Mouse (Mus musculus): ENCODE measurements around the gene Chid1. TPM values are rescaled to one million over a fixed set of nuclear protein-coding genes. Genes with fewer than 3 reads are reported as not detected.

Gene Chid1
- 10 to 100 TPM; 54.5 to 59.0 TPM for total RNA-seq (2021)
- long read RNA-seq, experiment 1, full-length matches to known transcripts, result 31 of 39 reads
- long read RNA-seq, experiment 1, partial matches to known transcripts, result 2 of 39 reads
- long read RNA-seq, experiment 1, other reads (novel, unspliced or antisense), result 6 of 39 reads
- long read RNA-seq, experiment 2, full-length matches to known transcripts, result 98 of 115 reads
- long read RNA-seq, experiment 2, partial matches to known transcripts, result 10 of 115 reads
- long read RNA-seq, experiment 2, other reads (novel, unspliced or antisense), result 7 of 115 reads

GRCm38 (mm10) chr7:141539556-141540311, at the start of gene Chid1:
TSS of gene Chid1 (minus strand) at chr7:141539857.
- DNase-seq (ENCODE audit: low spot score in 2 of 2), result peak; percentile 96 to 98

DNA sequence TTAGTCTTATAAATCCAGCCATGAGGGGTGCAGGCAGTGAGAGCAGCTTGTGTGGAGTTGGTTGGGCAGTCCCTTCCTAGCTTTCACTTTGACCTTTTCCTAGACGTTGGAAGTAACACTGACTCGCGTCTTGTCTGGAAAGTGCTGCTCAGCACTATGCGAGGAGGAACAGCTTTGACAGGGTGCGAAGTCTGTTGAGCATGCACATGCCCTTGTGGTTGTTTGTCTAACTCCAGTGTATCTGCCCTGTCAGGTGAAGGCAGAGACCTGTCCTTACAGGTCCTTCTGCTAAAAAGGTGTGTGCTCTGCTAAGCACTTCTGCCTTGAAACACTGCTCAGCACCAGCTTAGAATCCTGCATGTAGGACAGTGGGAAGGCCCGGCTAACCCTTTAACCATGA, 49.2 kb upstream of the Chid1 start:
- no peak for DNase-seq (ENCODE audit: low spot score in 2 of 2)

DNA sequence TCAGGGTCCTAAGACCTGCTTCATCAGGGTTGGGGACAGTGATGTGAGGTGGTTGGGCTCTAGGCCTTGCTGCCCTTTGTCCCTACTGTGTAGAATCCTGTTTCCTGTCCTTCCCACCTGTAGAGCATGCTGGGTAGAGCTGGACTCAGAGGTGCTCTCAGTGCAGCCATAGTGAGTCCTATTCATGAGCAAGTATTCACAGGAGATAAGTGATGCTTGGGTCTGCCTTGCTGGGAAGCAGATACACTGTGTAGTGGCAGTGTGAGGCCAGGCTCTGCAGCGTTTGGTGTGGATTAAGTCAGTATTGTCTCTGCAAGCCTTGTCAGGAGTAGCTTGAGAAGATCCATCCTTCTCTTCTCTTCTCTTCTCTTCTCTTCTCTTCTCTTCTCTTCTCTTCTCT, 46.2 kb upstream of the Chid1 start:
- DNase-seq (ENCODE audit: low spot score in 2 of 2), result no peak

DNA sequence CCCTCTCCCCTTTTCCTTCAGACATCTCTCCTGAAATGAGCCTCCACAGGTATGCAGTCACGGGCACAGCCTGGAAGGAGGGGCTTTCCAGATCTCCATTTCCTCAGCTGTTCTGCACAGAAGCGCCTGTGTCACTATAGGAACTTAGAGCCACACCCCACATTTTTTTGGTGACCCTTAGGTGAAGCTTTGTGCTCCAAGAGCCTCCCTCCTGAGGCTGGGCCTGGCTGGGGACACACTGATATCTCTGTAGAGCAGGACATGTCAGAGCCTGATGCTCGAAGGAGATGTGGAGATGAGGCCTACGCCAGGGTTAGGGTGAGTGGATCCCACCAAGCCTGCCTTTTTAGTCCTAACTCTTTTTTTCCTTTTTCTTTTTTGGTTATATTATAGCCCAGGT, 45.6 kb upstream of the Chid1 start:
- DNase-seq (ENCODE audit: low spot score in 2 of 2), result no peak

- no peak for DNase-seq (ENCODE audit: low spot score in 2 of 2)
These were observed 44.6 kb upstream of the Chid1 start for GRCm38 (mm10) chr7:141584048-141584841.

- no peak for DNase-seq (ENCODE audit: low spot score in 2 of 2)
These were observed 41.7 kb upstream of the Chid1 start for GRCm38 (mm10) chr7:141581323-141581722.

GRCm38 (mm10) chr7:141578943-141579342, 39.3 kb upstream of the Chid1 start:
- no peak for DNase-seq (ENCODE audit: low spot score in 2 of 2)

DNA sequence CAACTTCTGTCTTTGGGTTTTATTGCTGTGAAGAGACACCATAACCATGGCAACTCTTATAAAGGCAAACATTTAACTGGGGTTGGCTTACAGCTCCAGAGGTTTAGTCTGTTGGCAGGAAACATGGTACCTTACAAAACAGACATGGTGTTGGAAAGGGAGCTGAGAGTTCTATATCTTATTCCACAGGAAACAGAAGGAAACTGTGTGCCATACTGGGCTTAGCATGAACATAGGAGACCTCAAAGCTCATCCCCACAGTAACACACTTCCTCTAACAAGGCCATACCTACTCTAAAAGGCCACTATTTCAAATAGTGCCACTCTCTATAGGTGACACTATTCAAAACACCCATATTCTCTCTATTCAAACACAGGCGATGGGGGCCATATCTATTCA, 38.9 kb upstream of the Chid1 start:
- DNase-seq (ENCODE audit: low spot score in 2 of 2), result no peak

- DNase-seq (ENCODE audit: low spot score in 2 of 2), result no peak
These were observed 38.1 kb upstream of the Chid1 start for GRCm38 (mm10) chr7:141577801-141578200.

GRCm38 (mm10) chr7:141575481-141575880, 35.8 kb upstream of the Chid1 start:
- DNase-seq (ENCODE audit: low spot score in 2 of 2), result no peak

GRCm38 (mm10) chr7:141574041-141574440, 34.4 kb upstream of the Chid1 start:
- no peak for DNase-seq (ENCODE audit: low spot score in 2 of 2)

DNA sequence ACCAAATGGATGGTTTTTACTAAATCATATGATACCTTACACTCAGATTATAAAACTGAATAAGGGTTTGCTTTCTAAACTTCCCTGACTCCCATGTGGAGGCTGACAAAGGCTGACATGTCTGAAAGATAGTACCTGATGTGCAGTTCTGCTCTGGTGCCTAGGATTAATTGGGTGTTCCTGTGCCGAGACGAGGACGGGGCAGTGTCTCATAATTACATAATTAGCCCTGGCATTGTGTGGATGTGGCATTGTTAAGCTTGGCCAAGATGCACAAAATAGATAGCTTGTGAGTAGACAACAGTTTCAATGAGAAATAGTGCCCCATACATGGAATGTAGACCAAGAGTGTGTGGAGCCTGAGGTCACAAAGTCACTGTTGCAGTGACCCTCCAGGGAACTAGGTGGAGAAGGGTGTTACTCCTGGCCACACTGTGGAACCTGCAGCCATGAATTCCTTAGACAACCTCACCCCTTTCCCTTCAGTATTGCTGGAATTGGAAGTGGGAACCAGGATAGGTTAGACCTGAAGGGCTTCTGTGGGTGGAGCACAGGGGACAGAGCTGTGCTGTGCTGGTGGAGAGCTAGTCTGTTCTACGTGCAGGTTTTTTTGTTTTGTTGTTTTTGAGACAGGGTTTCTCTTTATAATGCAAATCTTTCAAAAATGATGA, 31.1 kb upstream of the Chid1 start:
- DNase-seq (ENCODE audit: low spot score in 2 of 2), result no peak

DNA sequence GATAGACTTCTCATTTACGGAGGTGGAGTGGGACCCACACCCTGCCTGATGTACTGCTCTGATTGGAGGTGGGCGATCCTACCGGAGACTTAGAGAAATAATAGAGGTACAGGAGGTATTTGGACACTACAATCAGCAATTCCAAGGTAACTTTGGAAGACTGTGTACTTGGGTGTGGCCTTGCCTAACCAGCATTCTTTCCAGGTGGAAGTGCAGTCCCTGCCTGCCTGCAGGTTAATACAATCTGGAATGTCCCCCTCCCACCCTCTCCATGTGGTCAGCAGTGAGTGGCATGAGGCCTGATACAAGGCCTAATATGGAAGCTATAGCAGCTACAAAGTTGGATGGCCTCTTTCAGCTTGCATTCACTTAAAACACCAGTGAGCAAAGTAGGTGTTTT, 30.3 kb upstream of the Chid1 start:
- no peak for DNase-seq (ENCODE audit: low spot score in 2 of 2)

DNA sequence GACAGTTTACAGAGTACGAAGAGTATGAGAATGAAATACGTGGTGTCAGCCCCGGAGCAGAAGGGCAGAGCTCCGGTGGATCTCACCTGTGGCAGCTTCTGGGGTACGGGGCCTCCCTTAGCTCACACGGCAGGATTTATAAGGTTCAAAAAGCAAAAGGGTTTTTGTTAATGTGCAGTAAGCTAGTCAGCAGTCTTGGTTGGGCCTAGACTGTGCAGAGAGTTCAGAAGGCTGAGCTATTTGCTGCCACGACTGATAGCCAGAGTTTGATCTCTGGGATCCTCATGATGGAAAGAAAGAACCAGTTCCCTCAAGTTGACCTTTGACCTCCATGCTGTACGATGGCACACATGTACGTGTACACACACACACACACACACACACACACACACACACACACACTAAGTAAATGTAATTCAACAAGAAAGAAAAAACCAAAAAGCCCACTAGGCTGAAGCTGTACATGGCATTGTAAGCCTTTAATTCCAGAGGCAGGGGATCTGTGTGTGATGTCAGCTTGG, 29.7 kb upstream of the Chid1 start:
- DNase-seq (ENCODE audit: low spot score in 2 of 2), result no peak

DNA sequence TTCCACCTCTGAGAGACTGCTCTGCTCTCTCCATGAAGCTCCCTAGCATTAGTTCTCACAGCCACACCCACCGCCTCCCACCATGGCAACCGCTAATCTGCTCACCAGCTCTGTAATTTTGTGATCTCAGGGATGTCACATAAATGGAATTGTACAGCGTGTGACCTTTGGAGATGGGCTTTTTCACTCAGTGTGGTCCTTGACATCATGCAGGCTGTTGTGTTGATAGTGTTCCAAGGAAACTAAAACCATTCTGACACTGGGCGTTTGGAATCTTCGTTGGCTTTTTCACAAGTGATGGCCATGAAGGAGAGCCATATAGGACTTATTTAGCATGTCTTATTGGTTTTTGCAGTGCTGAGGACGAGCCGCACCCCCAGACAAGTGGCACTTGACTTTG, 26.9 kb upstream of the Chid1 start:
- no peak for DNase-seq (ENCODE audit: low spot score in 2 of 2)

- no peak for DNase-seq (ENCODE audit: low spot score in 2 of 2)
These were observed 24.9 kb upstream of the Chid1 start for GRCm38 (mm10) chr7:141564561-141564960.

DNA sequence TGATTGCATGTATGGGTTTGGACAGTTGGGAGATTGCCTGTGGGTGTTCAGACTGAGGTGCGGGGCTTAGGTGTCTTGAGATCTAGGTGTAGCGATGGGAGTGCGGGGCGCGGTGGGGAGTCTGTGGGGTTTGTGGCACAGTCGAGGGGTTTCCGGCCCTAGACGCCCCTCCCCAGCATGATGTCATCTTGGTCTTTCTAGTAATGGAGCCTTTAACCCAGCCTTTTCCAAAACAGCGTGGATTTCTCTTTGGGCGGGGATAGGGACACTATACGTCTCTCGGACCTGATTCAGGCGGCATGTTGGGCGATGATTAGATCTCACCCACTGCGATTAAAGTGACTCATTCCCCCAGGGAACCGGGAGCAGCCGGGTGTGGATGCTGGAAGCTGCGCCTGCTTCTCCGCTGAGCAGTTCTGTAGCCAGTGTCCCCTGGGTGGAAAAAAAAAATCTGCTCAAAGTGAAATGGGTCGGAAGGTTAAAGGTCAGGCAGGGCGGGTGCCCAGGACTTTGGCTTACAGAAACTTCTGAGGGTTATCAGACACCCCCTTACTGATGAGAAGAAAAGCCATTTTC, 23.3 kb upstream of the Chid1 start:
- DNase-seq (ENCODE audit: low spot score in 2 of 2), result peak; percentile 37 to 50

DNA sequence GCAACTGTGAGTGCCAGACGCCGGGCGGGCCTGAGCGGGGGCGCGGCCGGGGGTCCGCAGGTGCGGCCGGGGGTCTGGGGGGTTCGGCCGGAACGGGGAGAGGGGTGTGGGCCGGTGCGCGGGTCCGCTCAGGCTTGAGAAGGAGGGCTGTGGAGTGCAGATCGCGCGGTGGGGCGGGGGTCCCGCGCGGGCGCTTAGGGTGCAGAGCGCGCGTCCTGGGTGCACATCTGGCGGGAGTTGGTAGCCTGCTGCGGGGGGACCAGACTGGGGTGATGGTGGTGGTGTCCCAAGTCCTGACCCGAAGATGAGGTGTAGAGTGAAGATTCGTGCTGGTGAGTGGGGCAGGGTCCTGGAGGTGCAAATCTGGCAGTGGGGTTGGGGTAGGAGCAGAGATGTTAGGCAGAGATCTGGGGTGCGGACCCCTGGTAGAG, 22.8 kb upstream of the Chid1 start:
- no peak for DNase-seq (ENCODE audit: low spot score in 2 of 2)

DNA sequence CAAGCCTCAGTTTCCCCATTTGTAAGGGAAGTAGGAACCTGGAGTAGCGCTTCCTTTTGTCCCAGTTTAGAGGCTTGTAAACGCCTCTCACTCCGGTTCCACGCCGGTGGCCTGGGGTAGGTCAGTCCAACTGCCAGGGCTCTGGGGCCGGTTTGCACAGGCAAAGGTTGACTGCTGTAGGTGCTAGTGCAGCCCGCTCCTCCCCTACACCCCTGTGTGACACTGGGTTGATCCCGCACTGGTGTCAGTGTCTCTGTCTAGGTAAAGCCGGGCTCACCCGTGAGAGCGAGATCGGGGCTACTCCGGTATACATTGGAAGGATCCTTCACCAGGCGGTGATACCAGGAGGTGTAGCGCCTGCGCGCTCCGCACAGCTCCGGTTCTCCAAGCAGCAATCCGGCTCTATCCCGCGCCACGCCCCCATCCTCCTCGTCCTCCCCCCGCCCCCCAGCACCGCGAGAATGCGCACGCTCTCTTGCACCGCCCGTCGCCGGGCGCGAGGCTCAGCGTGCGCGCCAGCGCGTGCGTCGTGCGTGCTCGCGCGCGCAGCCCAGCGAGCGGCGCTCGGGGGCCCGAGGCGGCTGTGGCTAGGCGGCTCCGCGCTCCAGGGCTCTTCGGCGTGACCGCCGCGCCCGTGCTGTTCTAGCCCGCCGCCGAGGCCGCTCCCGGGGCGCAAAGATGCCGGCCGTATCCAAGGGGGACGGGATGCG, 22.2 kb upstream of the Chid1 start, which contains the start of gene Ap2a2:
TSS of gene Ap2a2 (plus strand) at position 492 of the 710 bp plus-strand sequence.
- peak; percentile 86 to 90 for DNase-seq (ENCODE audit: low spot score in 2 of 2)

- DNase-seq (ENCODE audit: low spot score in 2 of 2), result no peak
These were observed 20.8 kb upstream of the Chid1 start for GRCm38 (mm10) chr7:141560471-141560870.
